Mouse (Mus musculus): ENCODE measurements at regions not wholly inside any gene's neighbourhood (a gene's known extent, or its start where the extent isn't known, plus 50 kb on each side); places are given as distances from the start of the nearest gene placed in this dataset.

- no peak for DNase-seq (ENCODE audit: low read depth, low spot score)
These were observed 58.4 kb upstream of the Dio3 start for GRCm38 (mm10) chr12:110220516-110220915.

- DNase-seq (ENCODE audit: low read depth, low spot score) = no peak
These were observed 57.7 kb upstream of the Dio3 start for GRCm38 (mm10) chr12:110221184-110221583.

- DNase-seq (ENCODE audit: low read depth, low spot score) = no peak
These were observed 57.2 kb upstream of the Dio3 start for GRCm38 (mm10) chr12:110221679-110222078.

DNA sequence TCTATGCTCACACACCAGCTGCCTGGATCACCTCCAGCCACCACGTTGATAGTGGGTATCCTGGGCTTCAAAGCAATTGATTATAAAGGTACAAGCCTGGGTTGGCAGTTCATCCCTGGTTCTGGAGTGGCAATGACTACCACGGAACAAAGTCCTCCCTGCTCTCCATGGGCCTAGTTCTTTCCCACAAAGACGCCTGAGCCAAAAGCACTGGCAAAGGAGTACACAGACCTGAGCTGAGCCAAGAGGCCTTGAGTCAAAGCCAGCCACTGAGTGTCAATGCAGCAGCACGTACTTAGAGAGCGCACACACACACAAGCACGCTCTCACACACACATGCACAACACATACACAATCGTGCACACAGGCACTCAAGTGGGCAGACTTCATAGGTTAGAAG is 54.6 kb upstream of the Dio3 start:
- DNase-seq (ENCODE audit: low read depth, low spot score) = no peak

- DNase-seq (ENCODE audit: low read depth, low spot score) = no peak
These were observed 50.9 kb upstream of the Dio3 start for GRCm38 (mm10) chr12:110228011-110228411.

All from A20 (cell line).